Mouse (Mus musculus) kidney, adult 18-20 months (tissue): ENCODE results near the gene Xcr1.

Source experiments
- DNase-seq: peaks from one replicate; pipeline ENCODE4 v3.0.0; 2021

The Xcr1 gene

DNA sequence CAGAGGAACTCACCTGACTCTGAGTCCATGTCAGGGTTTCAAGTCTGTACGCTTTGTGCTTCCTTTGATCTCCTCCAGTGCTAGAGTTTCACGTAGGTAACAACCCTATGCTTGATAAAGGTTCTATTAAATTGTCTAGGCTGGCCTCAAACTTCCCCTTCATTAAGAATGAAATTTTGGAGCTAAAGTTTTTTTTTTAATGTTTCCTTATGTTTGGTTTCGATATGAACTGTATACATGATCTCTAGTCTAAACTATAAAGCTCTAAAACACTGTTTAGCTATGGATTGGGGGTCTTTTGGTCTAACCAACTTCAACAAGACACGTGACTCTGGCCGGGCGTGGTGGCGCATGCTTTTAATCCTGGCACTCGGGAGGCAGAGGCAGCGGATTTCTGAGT, at the start of gene Xcr1:
TSS of gene Xcr1 (minus strand) at position 101 of the 400 bp plus-strand sequence.
- no peak for DNase-seq

DNA sequence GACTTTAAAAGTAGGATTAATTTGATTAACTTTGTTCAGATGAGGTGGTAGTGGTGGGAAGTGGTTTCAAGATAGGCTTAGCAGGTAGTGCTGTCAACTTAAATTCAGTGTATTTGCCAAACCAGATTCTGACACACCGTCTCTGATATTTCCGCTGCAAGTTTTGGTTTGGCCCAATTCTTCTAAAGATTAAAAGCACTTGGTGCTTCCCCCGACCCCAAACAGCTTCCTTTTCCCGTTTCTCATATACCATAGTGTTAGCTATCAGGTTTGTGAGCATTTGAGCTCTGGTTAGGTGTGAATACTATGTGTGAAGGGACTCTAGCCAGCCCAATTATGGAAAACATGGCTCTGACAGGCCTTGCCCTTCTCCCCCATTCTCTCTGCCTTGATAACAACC, 10.2 kb upstream of the Xcr1 start:
- no peak for DNase-seq

DNA sequence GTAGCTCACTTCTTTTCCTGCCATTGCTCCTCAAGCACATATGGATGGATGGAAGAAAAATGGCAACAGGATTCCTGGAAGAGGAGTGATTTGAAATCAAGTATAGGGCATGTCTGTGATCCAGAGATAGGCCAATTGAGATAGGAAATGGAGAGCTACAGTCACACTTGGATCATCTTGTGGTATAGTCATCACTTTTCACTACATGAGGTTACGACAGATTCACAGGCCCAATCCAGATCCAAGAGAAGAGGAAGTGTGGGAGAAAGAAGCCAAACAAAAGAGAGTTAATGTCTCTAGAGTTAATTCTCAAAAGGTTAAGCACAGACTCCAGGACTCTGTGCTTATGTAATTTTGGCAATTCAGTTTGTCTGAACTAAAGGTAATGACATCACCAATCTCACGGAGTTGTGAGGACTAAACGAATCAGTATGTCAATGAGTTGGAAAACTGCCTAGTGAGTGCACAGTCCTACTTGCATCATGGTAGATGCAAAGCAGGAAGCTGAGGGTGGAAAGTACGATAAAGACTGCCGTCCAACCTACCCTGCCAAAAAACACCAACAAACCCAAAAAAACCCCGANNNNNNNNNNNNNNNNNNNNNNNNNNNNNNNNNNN, 7.4 kb upstream of the Xcr1 start:
- no peak for DNase-seq

GRCm38 (mm10) chr9:123863641-123864040, 1.8 kb upstream of the Xcr1 start:
- no peak for DNase-seq

- DNase-seq: no peak
Observed at GRCm38 (mm10) chr9:123862895-123863616, 1.2 kb upstream of the Xcr1 start.

GRCm38 (mm10) chr9:123856836-123857235, 5.0 kb downstream of the Xcr1 start:
- DNase-seq: no peak

DNA sequence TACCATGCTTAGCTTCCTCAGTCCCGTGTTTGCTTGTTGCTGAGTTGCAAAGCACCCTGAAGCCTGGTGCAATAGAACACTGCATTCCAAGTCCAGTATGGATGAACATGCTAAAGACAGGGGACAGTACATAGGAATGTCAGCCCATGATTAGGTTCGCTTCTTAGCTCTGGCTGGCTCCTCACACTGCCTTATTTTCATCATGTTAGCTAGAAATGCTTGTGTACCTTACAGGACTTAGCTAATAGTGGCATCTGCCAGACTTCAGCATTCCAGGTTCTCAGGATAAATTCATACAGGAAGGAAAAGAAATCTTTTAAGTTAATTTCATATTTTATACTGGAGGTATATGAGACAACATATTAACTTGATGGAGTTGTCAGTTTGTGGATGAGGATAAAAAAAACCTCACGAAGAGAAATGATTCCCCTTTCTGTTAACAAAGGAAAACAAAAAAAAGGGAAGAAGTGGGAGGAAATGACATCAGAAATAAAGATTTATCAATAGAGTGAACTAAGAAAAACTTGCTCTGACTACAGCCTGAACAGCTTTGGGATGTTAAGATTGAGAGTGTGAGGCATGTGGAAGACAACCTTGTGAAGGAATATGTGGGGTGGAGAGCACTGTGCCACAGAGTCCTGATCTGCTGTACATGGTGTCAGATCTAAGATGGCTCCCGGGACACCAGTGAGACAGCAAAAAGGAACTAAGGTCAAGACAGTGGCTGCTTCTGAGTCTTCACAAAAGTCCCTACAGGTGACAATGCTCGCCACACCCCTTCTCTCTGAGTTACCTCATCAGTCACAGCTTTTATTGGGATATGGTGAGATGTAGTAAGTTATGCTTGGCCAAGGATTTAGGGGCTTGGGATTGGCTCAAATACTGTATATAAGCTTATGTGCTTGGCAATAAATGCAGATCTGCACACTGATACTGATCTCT, 9.1 kb downstream of the Xcr1 start:
- no peak for DNase-seq

DNA sequence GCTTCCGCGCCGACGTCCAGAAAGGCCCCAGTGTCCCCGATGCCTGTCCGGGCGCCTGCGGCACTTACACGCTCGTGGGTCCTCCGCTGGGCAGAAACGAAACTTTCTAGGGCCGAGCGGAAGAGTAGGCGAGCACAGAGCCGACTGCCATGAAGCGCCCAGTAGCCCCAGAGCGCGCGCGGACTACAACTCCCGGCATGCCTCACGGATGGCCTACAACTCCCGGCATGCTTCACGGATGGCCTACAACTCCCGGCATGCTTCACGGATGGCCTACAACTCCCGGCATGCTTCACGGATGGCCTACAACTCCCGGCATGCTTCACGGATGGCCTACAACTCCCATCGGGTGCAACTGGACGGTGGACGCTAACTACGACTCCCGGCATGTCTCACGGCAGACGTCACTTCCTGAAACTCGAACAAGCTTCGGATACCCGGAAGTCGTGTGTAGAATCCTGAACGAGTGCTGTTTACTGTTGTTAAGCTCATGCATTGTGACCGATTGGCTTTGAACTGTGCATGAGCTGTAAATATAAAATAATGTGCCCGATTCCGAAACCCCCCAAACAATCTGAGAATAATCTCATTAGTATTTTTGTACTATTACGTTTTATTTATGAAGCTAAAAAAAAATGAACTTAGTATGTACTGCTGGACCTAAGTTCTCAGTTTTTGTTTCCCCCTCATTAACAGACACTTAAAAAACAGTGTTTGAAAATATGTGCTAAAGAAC, 9.9 kb downstream of the Xcr1 start, which contains the start of gene Fyco1:
TSS of gene Fyco1 (minus strand) at position 187 of the 736 bp plus-strand sequence.
- peak; percentile 94 for DNase-seq

GRCm38 (mm10) chr9:123851062-123851712, 10.6 kb downstream of the Xcr1 start:
- DNase-seq: peak; percentile 58

DNA sequence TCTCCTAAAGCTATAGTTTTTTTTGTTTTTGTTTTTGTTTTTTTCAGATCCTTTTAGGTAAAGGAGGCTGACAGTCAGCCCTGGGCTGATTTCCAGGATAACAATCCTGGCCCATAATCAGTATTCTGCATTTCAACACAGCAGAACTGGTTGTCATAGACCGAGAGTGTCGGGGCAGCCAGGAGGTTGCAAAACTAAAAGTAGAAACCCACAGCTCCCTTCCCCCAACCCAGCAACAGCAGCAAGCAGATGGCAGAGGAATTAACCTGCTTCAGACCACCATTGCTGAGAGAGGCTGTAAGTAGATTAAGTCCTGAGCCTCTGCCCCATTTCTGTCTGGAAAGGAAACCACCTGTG, 11.1 kb downstream of the Xcr1 start:
- DNase-seq: peak; percentile 6

- no peak for DNase-seq
Observed at GRCm38 (mm10) chr9:123849976-123850695, 11.7 kb downstream of the Xcr1 start.

- DNase-seq: no peak
Observed at GRCm38 (mm10) chr9:123846490-123846889, 15.3 kb downstream of the Xcr1 start.

DNA sequence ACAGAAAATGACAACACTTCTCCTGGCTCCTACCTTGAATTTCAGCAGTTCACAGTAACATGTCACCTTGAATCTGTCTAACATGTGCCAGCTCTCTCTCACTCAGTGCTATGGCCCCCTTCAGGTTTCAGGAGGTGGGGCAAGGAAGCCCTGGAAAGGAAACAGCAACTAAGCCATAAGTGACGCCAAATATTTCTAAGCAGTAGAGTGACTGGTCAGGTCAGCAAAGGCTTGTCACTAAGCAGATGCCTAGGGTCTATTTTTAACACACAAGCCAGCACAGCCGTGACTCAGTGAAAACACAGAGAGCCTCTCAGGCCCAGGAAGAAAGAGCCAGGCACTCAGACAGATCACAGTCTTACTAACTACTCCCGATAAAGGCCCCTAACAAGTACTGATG, 16.7 kb downstream of the Xcr1 start:
- DNase-seq: no peak

GRCm38 (mm10) chr9:123844468-123844867, 17.4 kb downstream of the Xcr1 start:
- DNase-seq: no peak

- no peak for DNase-seq
Observed at GRCm38 (mm10) chr9:123840243-123840642, 21.6 kb downstream of the Xcr1 start.

- DNase-seq: no peak
Observed at GRCm38 (mm10) chr9:123835851-123836250, 26.0 kb downstream of the Xcr1 start.

DNA sequence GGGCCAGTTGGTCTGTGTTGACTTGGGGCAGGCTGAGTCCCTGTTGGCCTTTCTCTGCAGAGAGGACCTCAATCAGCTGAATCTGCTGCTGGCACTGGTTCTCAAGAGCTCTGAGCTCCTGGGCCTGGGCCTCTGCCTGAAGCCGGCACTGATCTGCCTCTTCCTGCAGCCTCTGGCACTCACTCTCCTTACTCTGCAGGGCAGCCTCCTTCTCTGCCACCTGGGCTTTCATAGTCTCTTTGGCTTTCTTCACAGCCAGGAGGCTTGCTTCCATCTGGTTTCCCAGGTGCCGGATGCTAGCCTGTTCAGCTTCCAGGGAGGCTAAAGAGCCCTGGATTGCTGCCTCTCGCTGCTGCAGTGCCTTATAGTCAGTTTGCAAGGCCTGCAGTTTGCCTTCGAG, 32.9 kb downstream of the Xcr1 start:
- DNase-seq: no peak

GRCm38 (mm10) chr9:123826631-123827030, 35.2 kb downstream of the Xcr1 start:
- DNase-seq: no peak

DNA sequence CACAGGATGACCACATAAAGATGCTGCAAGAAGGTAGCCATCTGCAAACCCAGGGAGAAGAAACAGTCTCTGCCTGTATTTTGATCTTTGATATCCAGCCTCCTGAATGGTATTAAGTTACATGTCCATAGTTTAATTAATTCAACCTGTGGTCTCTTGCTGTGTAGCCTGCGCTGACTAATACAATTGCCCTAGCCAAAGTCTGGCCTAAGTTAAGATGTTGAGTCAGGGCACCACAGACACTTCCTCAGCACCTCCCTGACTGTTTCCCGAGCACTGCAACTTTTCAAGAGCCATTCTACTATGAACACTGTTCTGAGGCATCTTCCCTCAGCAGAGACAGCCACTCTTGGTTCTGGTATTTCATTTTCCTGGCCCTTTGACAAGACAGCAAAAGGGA, 43.2 kb downstream of the Xcr1 start:
- no peak for DNase-seq

DNA sequence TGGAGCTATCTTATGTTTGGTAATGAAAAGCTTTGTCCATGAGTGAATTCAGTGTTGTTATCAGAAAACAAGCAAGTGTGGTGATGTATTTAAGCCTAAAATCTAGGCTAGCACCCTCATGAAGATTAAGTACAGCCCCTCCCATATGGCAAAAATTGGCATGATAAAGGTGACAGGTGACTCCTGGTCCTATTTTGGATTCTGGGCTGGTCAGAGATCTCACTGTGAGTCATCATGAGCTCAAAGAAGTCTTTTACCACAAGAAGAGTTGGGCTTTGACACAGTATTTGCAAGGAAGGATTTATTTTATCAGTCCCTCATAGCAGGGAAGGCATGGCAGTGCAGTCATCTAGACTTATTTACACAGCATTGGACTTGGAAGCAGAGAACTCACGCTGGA, 45.8 kb downstream of the Xcr1 start:
- no peak for DNase-seq

GRCm38 (mm10) chr9:123815444-123815843, 46.4 kb downstream of the Xcr1 start:
- no peak for DNase-seq

GRCm38 (mm10) chr9:123814821-123815220, 47.0 kb downstream of the Xcr1 start:
- no peak for DNase-seq
